Mouse (Mus musculus) cerebellum, postnatal 4 days (tissue): ENCODE results near the gene Kank3.
"Not testable (repeated sequence)": the region's sequence is repeated elsewhere in the genome, so short reads cannot be mapped to it uniquely, and the experiment has no call there.

Experiments used
- DNase-seq, 2 experiments: peaks; one replicate each; pipeline ENCODE4 v3.0.0; 2022; ENCODE audit warnings: low spot score in 2 of 2, mixed read lengths in 1 of 2

The Kank3 gene

GRCm38 (mm10) chr17:33807181-33807888 is 3.0 kb upstream of the Kank3 start:
- no peak for DNase-seq

DNA sequence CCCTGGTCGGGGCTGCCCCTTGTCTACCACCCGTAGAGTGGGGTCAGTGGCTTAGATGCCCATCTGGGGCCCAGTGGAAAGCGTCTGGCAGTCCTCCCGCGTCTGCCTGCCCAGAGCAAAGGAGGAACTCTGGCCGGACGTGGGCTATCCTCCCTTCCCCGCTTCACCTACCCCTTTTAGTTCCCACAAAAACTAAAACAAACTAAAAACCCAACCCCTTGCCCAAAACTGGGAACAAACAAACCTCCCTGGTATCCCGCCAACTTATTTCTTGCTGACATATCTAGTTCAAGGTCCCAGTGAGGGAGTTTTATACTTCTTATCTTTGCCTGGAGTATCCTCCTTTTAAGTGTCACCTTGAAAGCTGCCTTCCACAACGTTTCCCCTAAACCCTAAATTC is 2.1 kb upstream of the Kank3 start:
- no peak for DNase-seq

DNA sequence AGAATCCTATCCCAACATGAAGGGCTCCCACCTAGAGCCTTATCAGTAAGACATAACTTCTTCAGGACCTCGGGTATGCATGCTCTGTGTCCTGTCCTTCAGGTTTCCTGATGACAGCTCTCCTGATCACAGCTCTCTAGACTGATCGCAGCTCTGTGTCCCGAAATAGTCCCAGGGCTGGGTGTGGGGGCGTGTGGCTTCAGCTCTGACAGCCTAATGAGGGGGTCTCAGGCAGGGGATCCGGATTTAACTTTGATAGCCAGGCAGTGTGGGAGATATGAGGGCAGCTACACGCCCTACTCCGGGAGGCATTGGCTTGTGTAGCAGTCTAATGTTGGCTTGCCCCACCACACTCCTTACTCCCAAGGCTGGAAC is 810 bp downstream of the Kank3 start:
- no peak for DNase-seq

GRCm38 (mm10) chr17:33812475-33812874 is 2.2 kb downstream of the Kank3 start:
- no peak for DNase-seq

DNA sequence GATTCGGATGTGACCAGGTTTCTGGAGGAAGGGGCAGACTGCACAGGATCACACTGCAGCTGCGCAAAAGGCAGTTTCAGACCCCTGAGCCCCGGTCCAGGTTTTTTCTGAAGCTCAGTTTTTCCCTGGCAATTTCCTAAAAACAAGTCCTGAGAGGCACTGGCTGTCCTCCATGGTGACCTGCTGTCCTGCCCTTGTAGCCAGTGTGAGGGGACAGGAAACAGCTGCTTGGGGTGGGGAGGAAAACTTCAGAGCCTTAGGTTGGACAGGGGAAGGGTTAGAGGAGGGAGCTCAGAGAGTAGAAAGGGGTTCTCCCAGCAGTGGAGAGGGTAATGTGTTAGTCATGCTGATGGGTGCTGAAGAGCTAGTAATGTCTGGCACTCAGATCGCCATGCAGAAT is 2.7 kb downstream of the Kank3 start:
- DNase-seq: no peak

DNA sequence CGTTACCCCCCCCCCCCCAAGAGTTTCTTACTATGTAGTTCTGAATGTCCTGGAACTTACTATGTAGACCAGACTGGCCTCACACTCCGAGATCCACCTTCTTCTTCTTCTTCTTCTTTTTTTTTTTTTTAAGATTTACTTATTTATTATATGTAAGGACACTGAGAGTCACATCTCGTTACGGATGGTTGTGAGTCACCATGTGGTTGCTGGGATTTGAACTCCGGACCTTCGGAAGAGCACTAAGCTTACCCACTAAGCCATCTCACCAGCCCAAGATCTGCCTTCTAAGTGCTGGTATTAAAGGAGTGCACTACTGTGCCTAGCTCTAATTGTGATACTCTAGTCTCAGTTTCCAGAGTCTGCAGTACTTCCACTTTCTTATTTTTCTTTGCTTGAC is 5.1 kb downstream of the Kank3 start:
- DNase-seq: no peak

DNA sequence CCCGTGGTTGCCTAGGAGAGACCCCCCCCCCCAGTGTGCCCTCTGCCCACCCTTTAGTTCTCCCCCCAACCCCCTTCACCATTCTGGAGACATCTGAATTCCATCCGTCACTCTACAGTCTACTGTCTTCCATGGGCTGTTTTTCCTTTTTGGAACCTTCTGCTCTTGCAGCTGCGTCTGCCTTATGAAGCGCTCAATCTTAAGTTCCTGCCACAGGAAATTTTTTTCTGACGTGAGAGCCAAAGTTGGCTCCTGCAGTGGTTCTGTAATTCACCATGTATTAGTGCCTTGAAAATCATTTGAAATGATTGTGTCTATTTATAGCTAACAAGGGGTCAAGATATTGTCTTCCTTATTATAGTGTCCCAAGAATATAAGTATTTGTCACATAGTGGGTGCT is 6.3 kb downstream of the Kank3 start:
- no peak for DNase-seq

DNA sequence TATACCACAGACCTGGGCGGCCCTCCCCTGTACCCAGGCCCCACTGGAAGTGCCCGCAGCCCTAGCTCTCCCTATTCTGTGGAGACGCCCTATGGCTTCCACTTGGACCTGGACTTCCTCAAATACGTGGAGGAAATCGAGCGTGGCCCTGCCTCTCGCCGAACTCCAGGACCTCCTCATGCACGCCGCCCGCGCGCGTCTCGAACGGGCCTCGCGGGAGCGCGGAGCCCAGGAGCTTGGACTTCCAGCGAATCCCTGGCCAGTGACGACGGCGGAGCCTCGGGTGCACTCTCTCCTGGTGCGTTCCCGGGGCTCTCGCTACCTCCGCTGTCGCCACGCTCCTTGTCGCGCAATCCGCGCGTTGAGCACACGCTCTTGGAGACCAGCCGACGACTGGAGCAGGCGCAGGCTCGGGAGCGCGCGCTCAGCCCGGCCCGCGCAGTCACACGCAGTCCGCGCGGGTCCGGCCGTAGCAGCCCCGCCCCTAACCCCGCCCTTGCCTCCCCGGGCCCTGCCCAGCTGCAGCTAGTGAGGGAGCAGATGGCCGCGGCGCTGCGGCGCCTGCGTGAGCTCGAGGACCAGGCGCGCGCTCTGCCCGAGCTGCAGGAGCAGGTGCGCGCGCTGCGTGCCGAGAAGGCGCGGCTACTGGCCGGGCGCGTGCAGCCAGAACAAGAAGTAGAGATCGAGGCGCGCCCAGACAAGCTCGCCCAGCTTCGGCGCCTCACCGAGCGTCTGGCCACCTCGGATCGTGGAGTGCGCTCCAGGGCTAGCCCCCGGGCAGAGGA is 7.1 kb downstream of the Kank3 start:
- DNase-seq: peak; percentile 74 to 91

DNA sequence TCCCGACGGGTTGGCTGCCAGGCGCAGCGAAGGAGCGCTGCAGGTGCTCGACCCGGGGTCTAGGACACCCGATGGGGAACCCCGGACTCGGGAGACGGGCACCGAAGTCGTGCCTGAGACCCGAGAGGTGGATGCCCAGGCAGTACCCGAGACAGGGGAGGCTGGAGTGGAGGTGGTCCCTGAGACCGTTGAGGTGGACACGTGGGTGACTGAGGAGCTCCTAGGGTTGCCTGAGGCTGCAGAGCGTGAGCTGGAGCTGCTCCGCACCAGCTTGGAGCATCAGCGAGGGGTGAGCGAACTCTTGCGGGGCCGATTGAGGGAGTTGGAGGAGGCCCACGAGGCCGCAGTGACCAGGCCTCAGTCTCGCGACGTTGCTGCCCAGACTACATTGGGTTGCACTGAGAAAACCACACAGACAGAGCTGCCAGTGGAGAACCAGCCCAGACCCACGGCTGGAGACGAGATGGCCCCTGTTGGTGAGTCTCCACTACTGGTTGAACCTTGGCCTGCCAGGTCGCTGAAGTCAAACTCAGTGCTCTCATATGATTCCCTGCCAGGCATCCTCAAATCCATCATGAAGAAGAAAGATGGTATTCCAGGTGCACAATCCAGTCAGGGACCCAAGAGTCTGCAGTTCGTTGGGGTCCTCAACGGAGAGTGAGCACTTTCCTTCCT is 7.8 kb downstream of the Kank3 start:
- DNase-seq: no peak

DNA sequence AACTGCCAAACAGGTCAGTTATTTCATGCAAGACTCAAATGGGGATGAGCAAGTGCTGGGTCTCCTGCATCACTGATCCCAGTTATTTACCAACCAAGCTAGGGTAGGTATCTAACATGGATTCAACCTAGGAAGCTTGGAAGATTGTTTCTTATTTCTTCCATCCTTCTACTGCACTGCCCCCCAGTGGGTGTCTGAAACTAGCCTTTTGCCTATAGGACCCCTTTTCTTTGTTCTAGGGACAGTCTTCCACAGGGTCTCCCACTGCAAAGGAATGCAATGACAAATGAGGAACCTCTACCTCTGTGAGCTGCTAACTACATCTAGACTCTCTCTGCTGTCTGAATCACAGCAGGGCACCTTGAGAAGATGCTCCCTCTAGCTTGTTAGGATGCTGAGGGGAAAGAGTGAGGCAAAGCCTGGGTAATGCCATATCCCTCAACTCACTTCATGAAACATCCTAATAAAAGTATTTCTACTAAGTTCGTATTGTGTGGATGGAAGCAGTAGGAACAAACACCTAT is 12.2 kb downstream of the Kank3 start:
- no peak for DNase-seq

GRCm38 (mm10) chr17:33823171-33823570 is 12.9 kb downstream of the Kank3 start:
- DNase-seq: not testable (repeated sequence)

DNA sequence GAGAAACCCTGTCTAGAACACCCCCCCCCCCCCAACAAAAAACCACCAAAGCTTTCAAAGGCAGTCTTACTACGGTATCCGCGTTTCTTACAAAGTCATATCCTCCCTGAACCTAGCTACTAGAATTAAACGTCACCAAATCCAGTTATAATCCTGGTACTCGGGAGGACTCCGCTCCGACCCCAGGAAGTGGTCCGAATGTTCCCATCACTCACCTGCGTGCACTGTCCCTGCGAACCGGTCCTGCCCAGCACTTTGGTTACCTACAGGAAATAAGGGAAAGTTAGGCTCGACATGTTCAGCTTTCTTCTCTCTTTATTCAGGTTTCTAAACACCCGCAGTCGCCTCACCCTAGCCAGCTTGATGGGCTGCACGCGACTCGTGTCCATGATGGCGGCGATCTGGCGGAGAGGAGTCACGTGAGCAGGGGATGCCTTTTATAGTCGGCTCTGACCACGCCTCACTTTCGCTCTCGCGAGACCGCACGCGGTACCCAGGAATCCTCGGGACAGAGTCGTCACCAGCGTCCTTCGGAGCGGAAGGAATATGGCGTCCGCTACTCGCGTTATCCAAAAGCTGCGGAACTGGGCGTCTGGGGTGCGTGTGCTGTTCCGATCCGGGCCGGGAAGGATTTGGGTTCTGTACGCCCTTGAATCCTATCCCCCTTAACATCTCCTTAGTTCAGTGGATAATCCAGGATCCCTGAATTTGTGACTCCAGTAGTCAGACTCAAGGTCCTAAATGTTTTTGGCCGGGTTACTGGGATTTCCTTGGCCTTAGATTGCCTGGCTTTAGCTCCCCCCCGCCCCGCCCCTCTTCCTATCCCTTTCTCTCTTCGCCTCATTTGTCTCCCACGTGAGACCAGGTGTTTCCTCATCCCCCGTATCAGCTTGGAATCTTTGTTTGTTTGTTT is 14.0 kb downstream of the Kank3 start, which contains the start of the genes Rps28 and Ndufa7:
Gene Rps28 (minus strand): TSS at position 479 of the 913 bp plus-strand sequence.
Gene Ndufa7 (plus strand): TSS at position 489 of the 913 bp plus-strand sequence.
- peak; percentile 97 to 98 for DNase-seq

DNA sequence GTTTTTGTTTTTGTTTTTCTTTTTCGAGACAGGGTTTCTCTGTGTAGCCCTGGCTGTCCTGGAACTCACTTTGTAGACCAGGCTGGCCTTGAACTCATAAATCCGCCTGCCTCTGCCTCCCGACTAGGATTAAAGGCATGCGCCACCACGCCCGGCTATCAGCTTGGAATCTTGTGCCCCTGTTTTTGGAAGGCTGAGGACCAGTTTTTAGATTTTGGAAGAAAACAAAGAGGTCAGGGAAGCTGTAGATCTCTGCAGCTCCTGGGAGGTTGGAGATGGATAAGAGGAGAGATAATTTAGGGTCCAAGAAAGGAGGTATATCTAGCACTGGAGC is 14.6 kb downstream of the Kank3 start:
- not testable (repeated sequence) for DNase-seq

DNA sequence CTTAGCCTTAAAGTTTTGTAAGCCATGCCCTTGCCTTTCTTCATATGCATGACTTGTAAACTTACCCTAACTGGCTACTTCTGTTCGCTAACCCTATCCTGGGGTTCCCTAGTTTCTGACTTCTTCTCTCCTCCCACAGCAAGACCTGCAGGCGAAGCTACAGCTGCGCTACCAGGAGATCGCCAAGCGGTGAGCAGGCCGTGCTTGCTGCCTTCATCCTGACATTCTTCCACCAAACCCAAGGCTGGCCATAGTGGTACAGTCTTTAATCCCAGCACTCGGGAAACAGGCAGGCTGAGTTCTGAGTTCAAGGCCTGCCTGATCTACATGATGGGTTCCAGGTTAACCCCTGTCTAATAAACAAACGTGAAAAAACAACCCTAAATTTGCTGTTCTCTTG is 15.1 kb downstream of the Kank3 start:
- no peak for DNase-seq

- DNase-seq: peak; percentile 47 to 70
These were observed 16.5 kb downstream of the Kank3 start for GRCm38 (mm10) chr17:33826850-33827249.

DNA sequence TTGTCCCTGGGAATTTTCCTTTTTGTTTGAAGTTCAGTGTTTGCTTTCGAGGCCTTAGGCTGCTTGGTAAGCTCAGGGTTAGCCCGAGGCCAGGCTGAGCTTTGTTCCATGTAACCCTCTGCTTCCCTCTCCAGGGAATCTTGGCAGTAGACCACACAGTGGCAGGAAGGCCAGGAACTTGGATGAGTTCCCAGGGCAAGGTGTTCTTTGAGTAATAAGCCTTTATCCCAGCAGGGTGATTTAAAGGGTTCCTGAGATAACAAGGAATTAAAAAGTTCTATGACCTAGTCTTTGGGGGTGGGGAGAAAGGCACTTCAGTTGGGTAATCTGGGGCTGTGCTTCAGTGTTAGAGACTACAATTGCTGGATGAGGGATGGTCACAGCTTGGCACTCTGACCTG is 18.6 kb downstream of the Kank3 start:
- no peak for DNase-seq

DNA sequence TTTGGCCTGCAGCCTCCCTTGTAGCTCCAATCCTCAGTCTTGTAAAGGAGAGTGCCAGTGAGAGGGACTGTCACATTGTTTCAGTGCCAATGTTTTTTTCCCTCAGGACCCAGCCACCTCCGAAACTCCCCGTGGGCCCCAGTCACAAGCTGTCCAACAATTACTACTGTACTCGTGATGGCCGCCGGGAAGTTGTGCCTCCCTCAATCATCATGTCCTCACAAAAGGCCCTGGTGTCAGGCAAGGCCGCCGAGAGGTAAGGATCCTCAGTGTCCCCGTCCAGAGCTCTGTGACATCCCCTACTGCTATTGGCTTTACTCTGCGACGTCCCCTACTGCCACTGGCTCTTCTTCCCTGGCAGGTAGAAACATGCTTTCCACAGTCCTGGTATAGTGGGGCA is 19.2 kb downstream of the Kank3 start:
- no peak for DNase-seq

DNA sequence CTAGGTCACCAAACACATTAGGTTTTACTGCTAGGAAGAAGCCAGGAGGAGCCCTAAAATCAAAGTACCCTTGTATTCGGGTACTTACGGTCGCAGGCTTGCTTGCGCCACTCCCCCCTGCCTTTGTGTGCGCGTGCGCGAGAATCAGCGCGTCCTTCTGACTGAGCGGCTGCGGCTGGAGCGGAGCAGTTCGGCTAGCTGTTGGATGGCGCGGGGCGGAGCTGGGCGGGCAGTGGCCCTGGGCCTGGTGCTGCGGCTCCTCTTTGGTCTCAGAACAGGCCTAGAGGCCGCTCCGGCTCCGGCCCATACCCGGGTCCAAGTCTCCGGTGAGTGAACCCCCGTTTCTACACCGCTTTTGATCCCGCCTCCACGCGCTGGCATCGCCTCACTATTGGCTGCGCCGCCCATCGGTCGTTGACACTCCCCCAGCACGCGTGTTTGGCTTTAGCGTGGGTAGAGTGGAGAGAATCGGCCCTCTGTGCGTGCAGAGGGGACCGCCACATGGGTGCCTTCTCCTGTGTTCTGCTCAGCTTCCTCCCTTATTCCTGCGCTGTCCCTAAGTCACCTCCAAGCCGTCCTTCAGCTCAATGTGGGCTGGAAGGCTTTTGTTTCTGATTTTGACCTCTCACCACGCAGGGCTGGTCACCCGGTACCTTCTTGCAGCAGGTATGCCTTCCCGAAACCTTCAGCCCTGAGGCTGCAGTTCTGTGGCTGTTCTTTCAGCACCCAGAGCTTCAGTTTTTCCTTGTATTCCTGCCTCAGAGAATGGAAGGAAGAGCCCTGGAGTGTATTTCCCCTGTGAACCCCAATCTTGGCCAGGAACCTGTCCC is 32.9 kb downstream of the Kank3 start, which contains the start of gene Cd320:
Gene Cd320 (plus strand): TSS at position 126 of the 830 bp plus-strand sequence.
- peak; percentile 81 to 86 for DNase-seq

DNA sequence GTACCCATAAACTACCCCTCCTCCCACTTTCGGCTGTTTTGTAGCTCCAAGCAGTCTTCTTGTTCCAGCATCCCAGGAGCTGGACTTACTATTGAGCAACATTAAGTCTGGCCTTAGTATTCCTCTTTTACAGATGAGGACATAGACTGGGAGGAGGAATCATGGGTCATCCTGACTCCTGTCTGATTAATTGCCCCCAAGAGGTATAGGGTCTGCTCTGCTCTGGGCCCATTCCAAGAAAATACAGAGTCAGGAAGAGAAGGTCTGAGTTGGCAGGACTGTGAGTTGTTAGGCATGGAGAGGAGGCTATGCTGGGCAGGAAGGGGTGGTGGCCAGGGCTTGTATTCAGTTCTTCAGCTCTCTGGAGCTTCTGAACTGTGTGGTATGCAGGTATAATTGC is 33.9 kb downstream of the Kank3 start:
- no peak for DNase-seq

DNA sequence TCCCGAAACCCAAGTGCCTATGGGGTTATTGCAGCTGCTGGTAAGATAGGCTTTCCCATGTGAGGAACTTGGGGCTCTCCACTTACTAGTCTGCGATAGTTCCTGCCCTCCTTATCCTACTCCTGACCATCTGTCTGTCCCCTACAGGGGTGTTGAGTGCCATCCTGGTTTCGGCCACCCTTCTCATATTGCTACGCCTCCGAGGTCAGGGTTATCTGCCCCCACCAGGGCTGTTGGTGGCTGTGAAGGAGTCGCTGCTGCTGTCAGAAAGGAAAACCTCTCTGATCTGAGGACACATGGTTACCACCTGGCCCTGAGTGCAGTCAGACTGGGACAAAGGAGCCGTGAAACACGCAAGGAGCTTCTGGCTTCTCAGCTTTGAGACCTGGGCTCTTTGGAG is 37.8 kb downstream of the Kank3 start:
- no peak for DNase-seq
